8 mouse cellular contexts compared by ENCODE assay signal in genomic region chr9:54734639-54735252, GRCm38 (mm10). TPM values are rescaled to one million over a fixed set of nuclear protein-coding genes. Genes with fewer than 3 reads are reported as not detected.
A peak's percentile ranks its signal among the peaks of the same experiment; 100 is the strongest.
DNase-seq lines count a peak whose midpoint lies in the region; ATAC-seq and TF ChIP-seq lines count a peak whose summit lies in the region.

No protein-coding gene starts in this region.

- H3K9me3 ChIP-seq in limb, embryonic 15.5 days = no peaks in the 10 kb centered on the region
- H3K9me3 ChIP-seq in stomach, embryonic 16.5 days (replicated peaks; ENCODE audit: control insufficient read depth, low read length) = no peaks in the 10 kb centered on the region

- ATAC-seq in limb, embryonic 15.5 days (ENCODE audit: insufficient number of reproducible peaks, low FRiP score, low TSS enrichment, low read depth) = no peak
- no peak for ATAC-seq in stomach, embryonic 16.5 days (ENCODE audit: insufficient read depth, low FRiP score)

- H3K4me2 ChIP-seq in limb, embryonic 15.5 days = peak overlapping the region; percentile 64
- H3K4me2 ChIP-seq in stomach, embryonic 16.5 days (ENCODE audit: low read depth, low read length) = peak overlapping the region; percentile 52

- WGBS in spleen, adult 2 months = 21% methylated on average over 11 of the region's 11 CpGs
- WGBS in limb, embryonic 15.5 days = 18% methylated on average over 11 of the region's 11 CpGs
- WGBS in stomach, embryonic 16.5 days = 21% methylated on average over 11 of the region's 11 CpGs

- H3K4me1 ChIP-seq in spleen, adult 2 months (ENCODE audit: control insufficient read depth, insufficient read depth, insufficient read length) = no peaks in the 10 kb centered on the region; the same call in 1 of the 2 replicates
- H3K4me1 ChIP-seq in limb, embryonic 15.5 days = peaks cover 18% of the 10 kb centered on the region
- H3K4me1 ChIP-seq in stomach, embryonic 16.5 days (ENCODE audit: control insufficient read depth, insufficient read depth, low read length) = peaks cover 6% of the 10 kb centered on the region

- TF ChIP-seq POLR2A in spleen, adult 2 months (IDR thresholded peaks at IDR 0.05; ENCODE audit: low read depth, low read length) = no peak

- H3K9ac ChIP-seq in limb, embryonic 15.5 days = peak overlapping the region; percentile 17; the same call in 1 of the 2 replicates
- H3K9ac ChIP-seq in stomach, embryonic 16.5 days (ENCODE audit: low read length) = peak overlapping the region; percentile 55

- TF ChIP-seq CTCF in spleen, adult 2 months (IDR thresholded peaks at IDR 0.05; ENCODE audit: extremely low read depth, insufficient read depth, insufficient read length, insufficient replicate concordance) = no peak

- no peaks in the 10 kb centered on the region for H3K27me3 ChIP-seq in spleen, adult 2 months (ENCODE audit: control insufficient read depth, insufficient read depth, low read length)
- no peaks in the 10 kb centered on the region for H3K27me3 ChIP-seq in limb, embryonic 15.5 days
- H3K27me3 ChIP-seq in stomach, embryonic 16.5 days (ENCODE audit: control insufficient read depth, insufficient read depth, low read length) = no peaks in the 10 kb centered on the region

- peak; percentile 22 for DNase-seq in cerebellum, adult 9-11 months
- no peak for DNase-seq in cerebellum, postnatal 10 days
- no peak for DNase-seq in spleen, adult 2 months (ENCODE audit: low read depth in 1 of 2, low spot score in 2 of 2)
- no peak for DNase-seq in spleen, adult 12 weeks (ENCODE audit: low spot score)
- no peak for DNase-seq in frontal cortex, postnatal 36 days (ENCODE audit: low spot score in 2 of 2)
- no peak for DNase-seq in testis, postnatal 14 days (ENCODE audit: low spot score)

- peak overlapping the region; percentile 74 for H3K4me3 ChIP-seq in spleen, adult 2 months (ENCODE audit: extremely low read depth, insufficient read depth, insufficient read length)
- H3K4me3 ChIP-seq in limb, embryonic 15.5 days = peak overlapping the region; percentile 86
- peak overlapping the region; percentile 58 for H3K4me3 ChIP-seq in stomach, embryonic 16.5 days (replicated peaks; ENCODE audit: low read length)

- no peaks in the 10 kb centered on the region; the same call in 1 of the 2 replicates for H3K36me3 ChIP-seq in spleen, adult 2 months (ENCODE audit: control insufficient read depth, insufficient read depth, low read length)
- peaks cover 3% of the 10 kb centered on the region; the same call in 1 of the 2 replicates for H3K36me3 ChIP-seq in limb, embryonic 15.5 days
- no peaks in the 10 kb centered on the region for H3K36me3 ChIP-seq in stomach, embryonic 16.5 days (ENCODE audit: control insufficient read depth, insufficient read depth, low read length)

- no peak overlapping the region for H3K27ac ChIP-seq in spleen, adult 2 months (ENCODE audit: insufficient read depth, low read length)
- peak overlapping the region; percentile 50; the same call in 1 of the 2 replicates for H3K27ac ChIP-seq in limb, embryonic 15.5 days
- no peak overlapping the region for H3K27ac ChIP-seq in stomach, embryonic 16.5 days (ENCODE audit: low read length)

RNA-seq across cellular contexts. Expression of gene Wdr61, which starts 0.4 kb away (rescaled TPM):
- 13.2 and 13.4 TPM in 2 replicates for polyA plus RNA-seq in spleen, adult 2 months (2012; rRNA removed)
- 150 and 151 TPM in 2 replicates for polyA plus RNA-seq in limb, embryonic 15.5 days (2015; fragmentation: Nextera tagmentation; extraction: Ambion mirVana)
- polyA plus RNA-seq in stomach, embryonic 16.5 days (2015; fragmentation: Nextera tagmentation; extraction: Ambion mirVana) = 148 and 151 TPM in 2 replicates

RNA-seq across cellular contexts. Expression of gene Crabp1, which starts 29.8 kb away (rescaled TPM):
- 0.21 and 0.23 TPM in 2 replicates for polyA plus RNA-seq in spleen, adult 2 months (2012; rRNA removed)
- 582 and 638 TPM in 2 replicates for polyA plus RNA-seq in limb, embryonic 15.5 days (2015; fragmentation: Nextera tagmentation; extraction: Ambion mirVana)
- polyA plus RNA-seq in stomach, embryonic 16.5 days (2015; fragmentation: Nextera tagmentation; extraction: Ambion mirVana) = 34.3 and 43.5 TPM in 2 replicates

RNA-seq across cellular contexts. Expression of gene Dnaja4, which starts 36.1 kb away (rescaled TPM):
- 4.4 and 5.6 TPM in 2 replicates for polyA plus RNA-seq in spleen, adult 2 months (2012; rRNA removed)
- 10.1 and 14.8 TPM in 2 replicates for polyA plus RNA-seq in limb, embryonic 15.5 days (2015; fragmentation: Nextera tagmentation; extraction: Ambion mirVana)
- 6.2 and 6.5 TPM in 2 replicates for polyA plus RNA-seq in stomach, embryonic 16.5 days (2015; fragmentation: Nextera tagmentation; extraction: Ambion mirVana)

Comparison
In these comparisons a context has a peak if more than half of its experiments do, and no peak if none do; other contexts are left out.
1. RNA of gene Wdr61, which starts 0.4 kb away (polyA plus RNA-seq): 148 to 151 TPM in stomach, embryonic 16.5 days and 150 to 151 TPM in limb, embryonic 15.5 days; 13.2 to 13.4 TPM in spleen, adult 2 months; every median in the first group is over 10 times any median in the second.
2. RNA of gene Crabp1, which starts 29.8 kb away (polyA plus RNA-seq): 582 to 638 TPM in limb, embryonic 15.5 days and 34.3 to 43.5 TPM in stomach, embryonic 16.5 days; 0.21 to 0.23 TPM in spleen, adult 2 months; every median in the first group is over 10 times any median in the second.
3. Peak in every context shown above with its lines, with median percentiles within 50 percentile points of each other: H3K4me3 ChIP-seq.